Mouse (Mus musculus) heart, embryonic 13.5 days (tissue): ENCODE results near the gene Uggt2. TPM values are rescaled to one million over a fixed set of nuclear protein-coding genes. Genes with fewer than 3 reads are reported as not detected.

ENCODE experiments used
- ATAC-seq: fragments of 200-750 bp; cut with Nextera tagmentation; 2 replicates; pipeline ENCODE4 v1.8.0; 2017; ENCODE audit warnings: moderate TSS enrichment; ENCODE audit not compliant: insufficient number of reproducible peaks, low FRiP score, low TSS enrichment; ENCODE audit errors: extremely low read depth
- H3K27ac ChIP-seq: fragments of 300-500 bp; sonication (generic); replicated peaks from 2 replicates; pipeline ENCODE4 v1.5.1; 2015; ENCODE audit warnings: moderate library complexity, mild to moderate bottlenecking, inconsistent platforms
- H3K27me3 ChIP-seq: fragments of 300-500 bp; sonication (generic); replicated peaks from 2 replicates; pipeline ENCODE4 v1.6.1; 2015; ENCODE audit warnings: mild to moderate bottlenecking, inconsistent platforms
- H3K36me3 ChIP-seq: fragments of 300-500 bp; sonication (generic); 2 replicates; pipeline ENCODE4 v1.6.1; 2015; ENCODE audit warnings: mild to moderate bottlenecking, inconsistent platforms
- H3K4me1 ChIP-seq: fragments of 300-500 bp; sonication (generic); 2 replicates; pipeline ENCODE4 v1.6.1; 2015; ENCODE audit warnings: inconsistent platforms
- H3K4me2 ChIP-seq: fragments of 300-500 bp; sonication (generic); 2 replicates; pipeline ENCODE4 v1.6.1; 2015; ENCODE audit warnings: inconsistent platforms, mild to moderate bottlenecking, moderate library complexity
- H3K4me3 ChIP-seq: fragments of 300-500 bp; sonication (generic); 2 replicates; pipeline ENCODE4 v1.5.1; 2015; ENCODE audit warnings: moderate library complexity, mild to moderate bottlenecking, inconsistent platforms
- H3K9ac ChIP-seq: fragments of 300-500 bp; sonication (generic); 2 replicates; pipeline ENCODE4 v1.6.1; 2015; ENCODE audit warnings: inconsistent platforms, mild to moderate bottlenecking, moderate library complexity
- H3K9me3 ChIP-seq: fragments of 300-500 bp; sonication (generic); 2 replicates; pipeline ENCODE4 v1.6.1; 2016; ENCODE audit warnings: inconsistent platforms
- WGBS: fragments of 180-500 bp; shearing (Covaris S2); methylation state at CpG from one replicate; pipeline ENCODE4 v1.1.7; 2015; ENCODE audit warnings: mixed read lengths; 5-methylcytosine and 5-hydroxymethylcytosine counted together
- polyA plus RNA-seq: library from polyadenylated mRNA; unstranded; fragments of >200 nt; fragmentation: Nextera tagmentation; extraction: Ambion mirVana; gene quantifications from 2 replicates; pipeline ENCODE4 v1.2.1, GENCODE M21; 2015

Uggt2 gene
- polyA plus RNA-seq, 1 experiment from 2014 or later, result 7.2 TPM

- H3K9me3 ChIP-seq, result no peaks in the 10 kb centered on the region
- under 1% methylated on average over 7 of the region's 7 CpGs for WGBS
- peak overlapping the region; percentile 100 for H3K4me3 ChIP-seq
- no peaks in the 10 kb centered on the region for H3K36me3 ChIP-seq
- no peaks in the 10 kb centered on the region for H3K27me3 ChIP-seq
- peak overlapping the region; percentile 96 for H3K27ac ChIP-seq
- peak overlapping the region; percentile 76 for H3K4me2 ChIP-seq
- ATAC-seq, result no peak
- peak overlapping the region; percentile 99 for H3K9ac ChIP-seq
- peaks cover 40% of the 10 kb centered on the region for H3K4me1 ChIP-seq
Measured at GRCm38 (mm10) chr14:118938551-118938950, 160.7 kb downstream of the Uggt2 start.

- ATAC-seq, result peak; percentile 98
- H3K27me3 ChIP-seq, result no peaks in the 10 kb centered on the region
- H3K36me3 ChIP-seq, result no peaks in the 10 kb centered on the region
- no peaks in the 10 kb centered on the region for H3K9me3 ChIP-seq
- peak within 1 kb of the TSS; percentile 100 for H3K4me3 ChIP-seq
- peaks cover 40% of the 10 kb centered on the region for H3K4me1 ChIP-seq
- H3K9ac ChIP-seq, result peak within 1 kb of the TSS; percentile 99
- H3K4me2 ChIP-seq, result peak within 1 kb of the TSS; percentile 76
- H3K27ac ChIP-seq, result peak within 1 kb of the TSS; percentile 96
- under 1% methylated on average over 123 of the region's 124 CpGs for WGBS
Measured at GRCm38 (mm10) chr14:118937533-118938492, 161.4 kb downstream of the Uggt2 start, which contains the start of gene Dnajc3. Gene Dnajc3, plus strand, starts transcription at chr14:118937976.

GRCm38 (mm10) chr14:118936952-118937351, 162.3 kb downstream of the Uggt2 start:
- no peak for ATAC-seq
- 33% methylated on average over 4 of the region's 4 CpGs for WGBS
- no peaks in the 10 kb centered on the region for H3K9me3 ChIP-seq
- no peaks in the 10 kb centered on the region for H3K36me3 ChIP-seq
- H3K4me3 ChIP-seq, result peak overlapping the region; percentile 100
- peak overlapping the region; percentile 76 for H3K27ac ChIP-seq
- H3K4me1 ChIP-seq, result peaks cover 37% of the 10 kb centered on the region
- H3K27me3 ChIP-seq, result no peaks in the 10 kb centered on the region
- H3K4me2 ChIP-seq, result peak overlapping the region; percentile 76
- H3K9ac ChIP-seq, result peak overlapping the region; percentile 79

- Histone ChIP-seq H3K27me3 (no peaks in the 10 kb centered on the region), H3K4me3 (no peak overlapping the region), H3K4me1 (peaks cover 33% of the 10 kb centered on the region), H3K27ac (no peak overlapping the region), H3K9ac (no peak overlapping the region), H3K4me2 (no peak overlapping the region), H3K36me3 (no peaks in the 10 kb centered on the region), H3K9me3 (no peaks in the 10 kb centered on the region)
- 60% methylated on average over 3 of the region's 3 CpGs for WGBS
- no peak for ATAC-seq
Measured at GRCm38 (mm10) chr14:118936236-118936635, 163.0 kb downstream of the Uggt2 start.

Other genes starting within 250 kb of the Uggt2 start
- 6.9 and 8.0 TPM in 2 replicates for gene Dzip1, start 174.0 kb downstream of the Uggt2 start, polyA plus RNA-seq
- gene Dnajc3, start 161.5 kb downstream of the Uggt2 start, polyA plus RNA-seq, result 23.1 and 26.0 TPM in 2 replicates
- gene Hs6st3, start 38.9 kb upstream of the Uggt2 start, polyA plus RNA-seq, result not detected in 2 replicates